Mouse (Mus musculus) hindbrain, embryonic 16.5 days (tissue): Measurements from ENCODE around the gene Zfp384. TPM values are rescaled to one million over a fixed set of nuclear protein-coding genes. Genes with fewer than 3 reads are reported as not detected.

ENCODE experiments used
- ATAC-seq: fragments of 200-750 bp; cut with Nextera tagmentation; 2 replicates; pipeline ENCODE4 v1.8.0; 2017; ENCODE audit warnings: moderate TSS enrichment, moderate library complexity
- H3K27ac ChIP-seq: fragments of 300-500 bp; sonication (generic); 2 replicates; pipeline ENCODE4 v1.5.1; 2014; ENCODE audit warnings: low read depth, mild to moderate bottlenecking, control low read depth, low read length, moderate library complexity
- H3K27me3 ChIP-seq: fragments of 300-500 bp; sonication (generic); replicated peaks from 2 replicates; pipeline ENCODE4 v1.6.1; 2014; ENCODE audit warnings: low read length; ENCODE audit not compliant: control insufficient read depth, insufficient read depth
- H3K36me3 ChIP-seq: fragments of 300-500 bp; sonication (generic); 2 replicates; pipeline ENCODE4 v1.6.1; 2014; ENCODE audit warnings: mild to moderate bottlenecking, low read length, moderate library complexity, mixed read lengths; ENCODE audit not compliant: control insufficient read depth, insufficient read depth
- H3K4me1 ChIP-seq: fragments of 300-500 bp; sonication (generic); 2 replicates; pipeline ENCODE4 v1.6.1; 2014; ENCODE audit warnings: low read depth, low read length; ENCODE audit not compliant: control insufficient read depth, insufficient read depth
- H3K4me2 ChIP-seq: fragments of 300-500 bp; sonication (generic); 2 replicates; pipeline ENCODE4 v1.6.1; 2014; ENCODE audit warnings: mild to moderate bottlenecking, low read length, control low read depth, moderate library complexity
- H3K4me3 ChIP-seq: fragments of 300-500 bp; sonication (generic); 2 replicates; pipeline ENCODE4 v1.5.1; 2014; ENCODE audit warnings: mild to moderate bottlenecking, low read length, control low read depth, moderate library complexity
- H3K9ac ChIP-seq: fragments of 300-500 bp; sonication (generic); 2 replicates; pipeline ENCODE4 v1.6.1; 2014; ENCODE audit warnings: low read depth, mild to moderate bottlenecking, control low read depth, low read length, moderate library complexity
- H3K9me3 ChIP-seq: fragments of 300-500 bp; sonication (generic); 2 replicates; pipeline ENCODE4 v1.6.1; 2014; ENCODE audit warnings: mild to moderate bottlenecking, low read length, moderate library complexity; ENCODE audit not compliant: control insufficient read depth
- WGBS: fragments of 180-500 bp; shearing (Covaris S2); extraction: QIAGEN DNeasy Blood & Tissue Kit; methylation state at CpG from one replicate; pipeline ENCODE4 v1.1.7; 2014; 5-methylcytosine and 5-hydroxymethylcytosine counted together
- polyA plus RNA-seq: library from polyadenylated mRNA; unstranded; fragments of >200 nt; fragmentation: Nextera tagmentation; extraction: Ambion mirVana; gene quantifications from 2 replicates; pipeline ENCODE4 v1.2.1, GENCODE M21; 2015

Zfp384 gene
- polyA plus RNA-seq, 1 experiment from 2014 or later = 15.2 TPM

DNA sequence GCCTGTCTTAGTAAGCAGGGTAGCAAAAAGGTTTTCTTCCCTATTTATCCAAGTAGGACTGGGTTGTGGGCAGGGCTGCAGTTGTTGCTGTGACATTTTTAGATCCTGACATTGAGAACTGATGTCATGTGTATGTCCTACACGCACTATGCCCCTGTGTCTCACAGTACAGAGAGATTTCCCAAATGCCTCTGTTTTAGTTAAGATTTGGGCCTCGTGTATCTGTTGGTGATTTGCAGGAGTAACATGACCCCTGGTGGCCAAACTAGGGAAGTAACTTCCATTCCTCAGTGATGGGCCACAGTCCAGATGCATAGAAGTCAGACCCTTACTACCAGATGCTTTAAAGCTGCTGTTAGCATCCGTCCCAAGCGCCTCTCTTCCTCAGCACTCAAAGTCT lies 75.5 kb downstream of the Zfp384 start:
- Histone ChIP-seq H3K27me3 (no peaks in the 10 kb centered on the region), H3K4me3 (no peak overlapping the region), H3K9me3 (no peaks in the 10 kb centered on the region), H3K36me3 (no peaks in the 10 kb centered on the region), H3K4me2 (no peak overlapping the region), H3K9ac (peak overlapping the region; percentile 7), H3K4me1 (peaks cover 13% of the 10 kb centered on the region), H3K27ac (no peak overlapping the region)
- ATAC-seq = peak; percentile 19
- WGBS = 2% methylated on average over 4 of the region's 4 CpGs

Other genes with a start within 250 kb of the Zfp384 start
- 192 and 210 TPM in 2 replicates for gene Eno2, start 239.5 kb upstream of the Zfp384 start, polyA plus RNA-seq
- 4.0 and 5.3 TPM in 2 replicates for gene Lrrc23, start 229.4 kb upstream of the Zfp384 start, polyA plus RNA-seq
- 9.2 and 10.3 TPM in 2 replicates for gene Spsb2, start 200.5 kb upstream of the Zfp384 start, polyA plus RNA-seq
- 544 and 601 TPM in 2 replicates for gene Tpi1, start 194.8 kb upstream of the Zfp384 start, polyA plus RNA-seq
- gene Usp5, start 179.7 kb upstream of the Zfp384 start, polyA plus RNA-seq = 220 and 232 TPM in 2 replicates
- gene Cdca3, start 179.6 kb upstream of the Zfp384 start, polyA plus RNA-seq = 34.2 and 38.5 TPM in 2 replicates
- gene Gnb3, start 168.9 kb upstream of the Zfp384 start, polyA plus RNA-seq = 1.0 and 1.1 TPM in 2 replicates
- gene P3h3, start 151.4 kb upstream of the Zfp384 start, polyA plus RNA-seq = 7.5 and 16.2 TPM in 2 replicates
- 30.9 and 32.9 TPM in 2 replicates for gene Gpr162, start 145.2 kb upstream of the Zfp384 start, polyA plus RNA-seq
- 0.26 and 0.27 TPM in 2 replicates for gene Cd4, start 120.9 kb upstream of the Zfp384 start, polyA plus RNA-seq
- 3.0 and 3.6 TPM in 2 replicates for gene Lag3, start 97.4 kb upstream of the Zfp384 start, polyA plus RNA-seq
- gene Ptms, start 89.0 kb upstream of the Zfp384 start, polyA plus RNA-seq = 609 and 678 TPM in 2 replicates
- gene Mlf2, start 77.8 kb upstream of the Zfp384 start, polyA plus RNA-seq = 574 and 587 TPM in 2 replicates
- gene Cops7a, start 43.6 kb upstream of the Zfp384 start, polyA plus RNA-seq = 107 TPM in 2 replicates
- 67.4 and 77.9 TPM in 2 replicates for gene Pianp, start 12.5 kb upstream of the Zfp384 start, polyA plus RNA-seq
- 133 and 137 TPM in 2 replicates for gene Ing4, start 30.6 kb downstream of the Zfp384 start, polyA plus RNA-seq
- 18.2 and 20.9 TPM in 2 replicates for gene Acrbp, start 40.5 kb downstream of the Zfp384 start, polyA plus RNA-seq
- 0.36 and 0.85 TPM in 2 replicates for gene Lpar5, start 58.8 kb downstream of the Zfp384 start, polyA plus RNA-seq
- gene Chd4, start 86.8 kb downstream of the Zfp384 start, polyA plus RNA-seq = 66.6 and 68.4 TPM in 2 replicates
- 48.6 and 50.7 TPM in 2 replicates for gene Nop2, start 122.8 kb downstream of the Zfp384 start, polyA plus RNA-seq
- 20.3 and 21.9 TPM in 2 replicates for gene Iffo1, start 136.1 kb downstream of the Zfp384 start, polyA plus RNA-seq
- gene Gapdh, start 157.3 kb downstream of the Zfp384 start, polyA plus RNA-seq = 1,587 and 1,624 TPM in 2 replicates
- 37.7 and 50.2 TPM in 2 replicates for gene Ncapd2, start 182.6 kb downstream of the Zfp384 start, polyA plus RNA-seq
- gene Mrpl51, start 182.7 kb downstream of the Zfp384 start, polyA plus RNA-seq = 140 and 154 TPM in 2 replicates
- gene Vamp1, start 206.4 kb downstream of the Zfp384 start, polyA plus RNA-seq = 41.2 and 52.8 TPM in 2 replicates
- gene Tapbpl, start 222.7 kb downstream of the Zfp384 start, polyA plus RNA-seq = 7.7 and 9.1 TPM in 2 replicates
- 1.1 and 1.4 TPM in 2 replicates for gene Cd27, start 227.9 kb downstream of the Zfp384 start, polyA plus RNA-seq